Mouse (Mus musculus) hindbrain, embryonic 15.5 days (tissue): ENCODE results near the gene Gnai1. TPM values are rescaled to one million over a fixed set of nuclear protein-coding genes. Genes with fewer than 3 reads are reported as not detected.
A peak's percentile ranks its signal among the peaks of the same experiment; 100 is the strongest.

Experiments used
- ATAC-seq: fragments of 200-750 bp; cut with Nextera tagmentation; 2 replicates; pipeline ENCODE4 v1.8.0; 2017; ENCODE audit warnings: low read depth, moderate number of reproducible peaks, moderate TSS enrichment; ENCODE audit not compliant: low FRiP score
- H3K27ac ChIP-seq: fragments of 300-500 bp; sonication (generic); replicated peaks from 2 replicates; pipeline ENCODE4 v1.5.1; 2015; ENCODE audit warnings: mild to moderate bottlenecking, inconsistent platforms
- H3K27me3 ChIP-seq: fragments of 300-500 bp; sonication (generic); 2 replicates; pipeline ENCODE4 v1.6.1; 2015; ENCODE audit warnings: control low read depth, inconsistent platforms
- H3K36me3 ChIP-seq: fragments of 300-500 bp; sonication (generic); 2 replicates; pipeline ENCODE4 v1.6.1; 2015; ENCODE audit warnings: control low read depth, inconsistent platforms
- H3K4me1 ChIP-seq: fragments of 300-500 bp; sonication (generic); replicated peaks from 2 replicates; pipeline ENCODE4 v1.6.1; 2015; ENCODE audit warnings: control low read depth, inconsistent platforms
- H3K4me2 ChIP-seq: fragments of 300-500 bp; sonication (generic); 2 replicates; pipeline ENCODE4 v1.6.1; 2015; ENCODE audit warnings: moderate library complexity, mild to moderate bottlenecking, inconsistent platforms
- H3K4me3 ChIP-seq: fragments of 300-500 bp; sonication (generic); 2 replicates; pipeline ENCODE4 v1.5.1; 2015; ENCODE audit warnings: mild to moderate bottlenecking, inconsistent platforms
- H3K9ac ChIP-seq: fragments of 300-500 bp; sonication (generic); 2 replicates; pipeline ENCODE4 v1.6.1; 2015; ENCODE audit warnings: inconsistent platforms
- H3K9me3 ChIP-seq: fragments of 300-500 bp; sonication (generic); 2 replicates; pipeline ENCODE4 v1.6.1; 2016; ENCODE audit warnings: control low read depth, inconsistent platforms
- WGBS: fragments of 180-500 bp; shearing (Covaris S2); methylation state at CpG from one replicate; pipeline ENCODE4 v1.1.7; 2015; 5-methylcytosine and 5-hydroxymethylcytosine counted together
- polyA plus RNA-seq: library from polyadenylated mRNA; unstranded; fragments of >200 nt; fragmentation: Nextera tagmentation; extraction: Ambion mirVana; gene quantifications from 2 replicates; pipeline ENCODE4 v1.2.1, GENCODE M21; 2015

Gnai1 gene
- polyA plus RNA-seq, 1 experiment from 2014 or later = 88.4 TPM

DNA sequence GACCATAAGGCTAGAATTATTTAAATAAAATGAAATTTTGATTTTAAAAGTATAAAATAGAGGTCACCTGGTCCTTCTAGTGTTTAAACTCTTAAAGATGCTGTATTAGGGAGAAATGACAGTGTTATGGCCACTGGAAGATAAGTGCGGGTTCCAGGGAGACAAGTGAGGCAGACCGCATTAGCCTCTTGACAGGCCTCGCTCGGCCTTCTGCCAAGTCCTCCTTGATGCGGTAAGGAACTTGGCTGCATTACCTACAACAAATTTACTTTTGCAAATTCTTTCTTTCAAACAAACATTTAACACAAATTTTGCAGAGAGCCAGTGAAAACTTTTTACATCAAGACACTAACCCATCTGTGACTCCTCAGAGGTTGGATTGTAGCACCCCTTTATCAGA, 27.9 kb downstream of the Gnai1 start:
- no peak for ATAC-seq
- Histone ChIP-seq H3K9ac (no peak overlapping the region), H3K27ac (no peak overlapping the region), H3K4me2 (no peak overlapping the region), H3K4me1 (no peaks in the 10 kb centered on the region), H3K36me3 (no peaks in the 10 kb centered on the region), H3K27me3 (no peaks in the 10 kb centered on the region), H3K4me3 (no peak overlapping the region), H3K9me3 (no peaks in the 10 kb centered on the region)
- 96% methylated on average over 5 of the region's 5 CpGs for WGBS

- no peak overlapping the region for H3K4me3 ChIP-seq
- no peak overlapping the region for H3K27ac ChIP-seq
- H3K4me2 ChIP-seq = no peak overlapping the region
- 61% methylated on average over 8 of the region's 8 CpGs for WGBS
- no peaks in the 10 kb centered on the region for H3K4me1 ChIP-seq
- H3K9ac ChIP-seq = no peak overlapping the region
- no peaks in the 10 kb centered on the region for H3K27me3 ChIP-seq
- no peaks in the 10 kb centered on the region for H3K36me3 ChIP-seq
- H3K9me3 ChIP-seq = no peaks in the 10 kb centered on the region
- no peak for ATAC-seq
Observed at GRCm38 (mm10) chr5:18330726-18331125, 29.4 kb downstream of the Gnai1 start.

DNA sequence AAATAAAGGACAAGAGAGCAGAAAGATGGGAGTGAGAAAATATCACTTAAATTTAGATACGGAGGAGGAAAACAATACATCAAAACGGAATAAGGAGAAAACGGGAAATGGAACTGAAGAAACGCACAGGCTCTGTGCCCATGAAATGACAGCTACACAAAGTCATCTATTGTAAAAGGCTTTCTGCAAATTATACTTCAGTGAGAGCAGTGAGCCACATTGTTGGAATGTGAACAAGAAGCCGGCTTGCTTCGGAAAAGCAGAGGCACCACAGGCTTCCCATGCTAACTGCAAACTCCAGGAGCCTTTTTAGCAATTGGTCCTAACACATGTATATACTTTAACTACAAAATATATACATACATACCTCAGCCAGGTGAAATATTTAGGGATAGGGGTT, 34.0 kb downstream of the Gnai1 start:
- Histone ChIP-seq H3K4me1 (no peaks in the 10 kb centered on the region), H3K4me3 (no peak overlapping the region), H3K27me3 (no peaks in the 10 kb centered on the region), H3K4me2 (no peak overlapping the region), H3K36me3 (no peaks in the 10 kb centered on the region), H3K27ac (no peak overlapping the region), H3K9me3 (no peaks in the 10 kb centered on the region), H3K9ac (no peak overlapping the region)
- no peak for ATAC-seq
- 63% methylated on average over 6 of the region's 6 CpGs for WGBS

GRCm38 (mm10) chr5:18323534-18323933, 36.6 kb downstream of the Gnai1 start:
- Histone ChIP-seq H3K36me3 (no peaks in the 10 kb centered on the region), H3K27ac (no peak overlapping the region), H3K4me3 (no peak overlapping the region), H3K27me3 (no peaks in the 10 kb centered on the region), H3K9me3 (no peaks in the 10 kb centered on the region), H3K9ac (no peak overlapping the region), H3K4me2 (no peak overlapping the region), H3K4me1 (no peaks in the 10 kb centered on the region)
- 66% methylated on average over 9 of the region's 9 CpGs for WGBS
- ATAC-seq = no peak

- H3K9me3 ChIP-seq = no peaks in the 10 kb centered on the region
- no peak overlapping the region for H3K4me3 ChIP-seq
- ATAC-seq = no peak
- H3K4me1 ChIP-seq = no peaks in the 10 kb centered on the region
- H3K27ac ChIP-seq = no peak overlapping the region
- no peaks in the 10 kb centered on the region for H3K36me3 ChIP-seq
- no peak overlapping the region for H3K4me2 ChIP-seq
- no peaks in the 10 kb centered on the region for H3K27me3 ChIP-seq
- 78% methylated on average over 3 of the region's 3 CpGs for WGBS
- no peak overlapping the region for H3K9ac ChIP-seq
Observed at GRCm38 (mm10) chr5:18321661-18322060, 38.5 kb downstream of the Gnai1 start.

DNA sequence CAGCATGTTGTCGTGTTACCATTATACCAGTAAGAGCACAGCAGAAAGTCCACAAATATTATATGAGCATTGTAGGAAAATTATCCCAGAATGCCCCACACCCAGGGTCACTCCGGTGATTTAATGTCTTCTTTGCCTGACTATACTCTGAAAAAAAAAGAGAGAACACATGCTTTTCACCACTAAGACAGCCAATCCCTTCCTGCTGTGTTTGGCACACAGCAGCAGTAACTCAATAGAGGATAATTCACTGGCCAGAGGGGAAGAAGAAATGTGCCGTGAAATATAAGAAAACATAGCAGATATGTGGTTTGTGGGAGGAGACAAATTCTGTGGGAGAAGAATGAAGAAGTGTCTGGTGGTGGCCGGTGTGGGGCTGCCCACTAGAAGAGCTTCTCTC, 41.3 kb downstream of the Gnai1 start:
- Histone ChIP-seq H3K4me2 (no peak overlapping the region), H3K36me3 (no peaks in the 10 kb centered on the region), H3K4me3 (no peak overlapping the region), H3K9me3 (no peaks in the 10 kb centered on the region), H3K9ac (no peak overlapping the region), H3K4me1 (no peaks in the 10 kb centered on the region), H3K27ac (no peak overlapping the region), H3K27me3 (no peaks in the 10 kb centered on the region)
- ATAC-seq = no peak
- 69% methylated on average over 4 of the region's 4 CpGs for WGBS

- no peaks in the 10 kb centered on the region for H3K9me3 ChIP-seq
- ATAC-seq = no peak
- H3K4me1 ChIP-seq = no peaks in the 10 kb centered on the region
- H3K4me2 ChIP-seq = no peak overlapping the region
- H3K9ac ChIP-seq = no peak overlapping the region
- H3K27ac ChIP-seq = no peak overlapping the region
- H3K36me3 ChIP-seq = peaks cover 7% of the 10 kb centered on the region; the same call in 1 of the 2 replicates
- WGBS = 88% methylated on average over 1 of the region's 1 CpGs
- H3K4me3 ChIP-seq = no peak overlapping the region
- H3K27me3 ChIP-seq = no peaks in the 10 kb centered on the region
Observed at GRCm38 (mm10) chr5:18307229-18307804, 52.8 kb downstream of the Gnai1 start.

GRCm38 (mm10) chr5:18296584-18296983, 63.6 kb downstream of the Gnai1 start:
- no peaks in the 10 kb centered on the region for H3K36me3 ChIP-seq
- H3K4me2 ChIP-seq = no peak overlapping the region
- no peak for ATAC-seq
- no peak overlapping the region for H3K4me3 ChIP-seq
- H3K4me1 ChIP-seq = no peaks in the 10 kb centered on the region
- no peaks in the 10 kb centered on the region for H3K27me3 ChIP-seq
- H3K9ac ChIP-seq = no peak overlapping the region
- H3K9me3 ChIP-seq = no peaks in the 10 kb centered on the region
- H3K27ac ChIP-seq = no peak overlapping the region
- 84% methylated on average over 2 of the region's 2 CpGs for WGBS

DNA sequence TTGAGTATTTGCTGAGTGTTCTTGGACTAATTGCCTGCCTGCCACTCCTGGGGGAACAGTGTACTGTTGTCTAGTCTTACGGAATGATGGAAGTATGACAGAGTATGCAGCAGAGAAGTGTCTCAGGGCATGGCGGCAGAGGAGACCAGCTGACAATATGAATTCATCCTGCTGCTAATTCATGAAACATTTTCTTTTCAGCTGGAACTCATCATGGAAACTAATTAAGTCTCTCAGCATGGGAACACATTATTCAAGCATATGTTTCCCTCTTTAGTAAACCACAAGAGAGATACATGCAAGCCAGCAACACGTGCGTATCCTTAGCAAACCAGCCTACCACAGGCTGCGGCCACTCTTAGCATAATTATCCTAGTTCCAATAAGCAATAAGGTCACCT, 67.4 kb downstream of the Gnai1 start:
- Histone ChIP-seq H3K4me2 (no peak overlapping the region), H3K27ac (no peak overlapping the region), H3K4me3 (no peak overlapping the region), H3K27me3 (no peaks in the 10 kb centered on the region), H3K36me3 (peaks cover 17% of the 10 kb centered on the region; the same call in 1 of the 2 replicates), H3K9ac (no peak overlapping the region), H3K4me1 (no peaks in the 10 kb centered on the region), H3K9me3 (no peaks in the 10 kb centered on the region)
- peak; percentile 92 for ATAC-seq
- WGBS = 36% methylated on average over 5 of the region's 5 CpGs

- H3K27me3 ChIP-seq = no peaks in the 10 kb centered on the region
- H3K27ac ChIP-seq = no peak overlapping the region
- H3K36me3 ChIP-seq = peaks cover 31% of the 10 kb centered on the region
- H3K9me3 ChIP-seq = no peaks in the 10 kb centered on the region
- WGBS = 69% methylated on average over 4 of the region's 4 CpGs
- H3K4me3 ChIP-seq = no peak overlapping the region
- H3K4me1 ChIP-seq = no peaks in the 10 kb centered on the region
- no peak overlapping the region for H3K9ac ChIP-seq
- ATAC-seq = no peak
- H3K4me2 ChIP-seq = no peak overlapping the region
Observed at GRCm38 (mm10) chr5:18289530-18289929, 70.6 kb downstream of the Gnai1 start.

DNA sequence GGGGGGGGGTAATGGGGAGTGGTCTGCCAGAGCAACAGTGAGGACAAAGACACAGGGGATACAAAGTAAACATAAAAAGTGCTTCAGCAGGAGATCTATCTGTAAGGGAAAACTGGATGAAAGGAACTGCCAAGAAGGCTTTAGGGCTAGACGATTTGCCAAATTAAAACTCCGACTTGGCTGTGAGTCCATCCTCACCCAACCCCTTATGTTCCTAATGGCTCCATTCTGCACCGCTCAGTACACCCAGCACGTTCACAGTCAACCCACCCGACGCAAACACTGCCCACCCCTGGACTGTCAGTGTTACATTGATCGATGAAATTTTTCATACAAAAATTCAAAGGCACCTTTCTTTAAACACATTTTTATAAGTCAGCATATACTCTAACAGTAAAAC, 71.5 kb downstream of the Gnai1 start:
- Histone ChIP-seq H3K36me3 (peaks cover 31% of the 10 kb centered on the region), H3K27ac (no peak overlapping the region)

GRCm38 (mm10) chr5:18288079-18288478, 72.1 kb downstream of the Gnai1 start:
- H3K9ac ChIP-seq = no peak overlapping the region
- ATAC-seq = no peak
- 77% methylated on average over 3 of the region's 3 CpGs for WGBS

More for the DNA sequence above, 71.5 kb downstream of the Gnai1 start:
- no peak overlapping the region for H3K4me3 ChIP-seq
- H3K9ac ChIP-seq = no peak overlapping the region
- 77% methylated on average over 7 of the region's 7 CpGs for WGBS
- H3K9me3 ChIP-seq = no peaks in the 10 kb centered on the region
- no peaks in the 10 kb centered on the region for H3K27me3 ChIP-seq
- H3K4me2 ChIP-seq = no peak overlapping the region
- no peak for ATAC-seq
- no peaks in the 10 kb centered on the region for H3K4me1 ChIP-seq

DNA sequence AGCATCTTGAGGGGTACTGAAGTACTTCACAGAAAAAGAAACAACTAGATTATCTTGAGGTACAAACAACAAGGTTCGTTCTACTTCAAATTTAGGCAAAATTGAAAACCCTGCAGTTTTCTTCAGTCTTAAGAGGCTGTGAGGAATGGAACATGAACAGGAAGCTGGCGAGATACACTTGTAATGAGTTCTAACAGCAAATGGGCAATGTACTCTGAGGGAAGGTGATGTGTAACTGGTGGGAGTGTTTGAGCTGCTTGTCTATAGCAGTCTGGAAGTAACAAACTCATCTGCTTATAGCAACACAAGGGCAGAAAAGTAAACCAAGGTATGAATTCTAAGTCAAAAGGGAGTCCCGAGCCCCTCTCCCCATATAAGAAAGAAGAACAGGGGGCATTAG, 78.1 kb downstream of the Gnai1 start:
- peaks cover 9% of the 10 kb centered on the region for H3K36me3 ChIP-seq
- no peaks in the 10 kb centered on the region for H3K9me3 ChIP-seq
- WGBS = 95% methylated on average over 3 of the region's 3 CpGs
- H3K4me3 ChIP-seq = no peak overlapping the region
- no peak overlapping the region for H3K4me2 ChIP-seq
- no peaks in the 10 kb centered on the region for H3K4me1 ChIP-seq
- H3K27ac ChIP-seq = no peak overlapping the region
- ATAC-seq = no peak
- H3K9ac ChIP-seq = no peak overlapping the region
- no peaks in the 10 kb centered on the region for H3K27me3 ChIP-seq

More at GRCm38 (mm10) chr5:18288079-18288478, 72.1 kb downstream of the Gnai1 start:
- no peak overlapping the region for H3K4me2 ChIP-seq
- no peak overlapping the region for H3K4me3 ChIP-seq
- H3K4me1 ChIP-seq = no peaks in the 10 kb centered on the region
- no peak overlapping the region for H3K27ac ChIP-seq
- H3K27me3 ChIP-seq = no peaks in the 10 kb centered on the region
- no peaks in the 10 kb centered on the region for H3K9me3 ChIP-seq
- H3K36me3 ChIP-seq = peaks cover 31% of the 10 kb centered on the region
